Mouse (Mus musculus): Measurements from ENCODE around the gene Evi2.

- TF ChIP-seq POLR2AphosphoS2 (IDR thresholded peaks at IDR 0.05; ENCODE audit: low read depth, low read length), result no peak
- TF ChIP-seq CTCF (conservative IDR thresholded peaks at IDR 0.05 in 1 of 2, IDR thresholded peaks at IDR 0.05 in 1 of 2; ENCODE audit: low read depth in 2 of 2, low read length in 2 of 2), result no peak
Measured at GRCm38 (mm10) chr11:79511970-79512369, 18.4 kb downstream of the Evi2 start.

All from CH12.LX (cell line).